Mouse (Mus musculus) adrenal gland, postnatal 25 days (tissue): Measurements from ENCODE around the gene Gm26920. TPM values are rescaled to one million over a fixed set of nuclear protein-coding genes. Genes with fewer than 3 reads are reported as not detected.
A peak's percentile ranks its signal among the peaks of the same experiment; 100 is the strongest.
"Not testable (repeated sequence)": the region's sequence is repeated elsewhere in the genome, so short reads cannot be mapped to it uniquely, and the experiment has no call there.

ENCODE experiments used
- DNase-seq: peaks from one replicate; pipeline ENCODE4 v3.0.0; 2021; ENCODE audit warnings: mixed read lengths
- long read RNA-seq: library from polyadenylated mRNA; stranded (forward); transcript quantifications from one replicate; pipeline ENCODE4 v2.0.0, GENCODE M21; 2021
- total RNA-seq: library from RNA; stranded (reverse); gene quantifications from 2 replicates; pipeline ENCODE4 v1.2.3, GENCODE M21; 2021

Gene Gm26920
- not detected in 2 replicates for total RNA-seq
- long read RNA-seq: 0 reads

GRCm38 (mm10) chr7:30090092-30090969 lies at the start of gene Gm26920, which contains the start of gene Zfp566:
Gm26920 (minus strand) TSS chr7:30090410.
Zfp566 (minus strand) TSS chr7:30090527.
- peak; percentile 94 for DNase-seq

- no peak for DNase-seq
Observed at GRCm38 (mm10) chr7:30136826-30137225, 46.6 kb upstream of the Gm26920 start.

GRCm38 (mm10) chr7:30132396-30132795 lies 42.2 kb upstream of the Gm26920 start:
- DNase-seq: no peak

- no peak for DNase-seq
Observed at GRCm38 (mm10) chr7:30129900-30130299, 39.7 kb upstream of the Gm26920 start.

GRCm38 (mm10) chr7:30122188-30122530 lies 31.9 kb upstream of the Gm26920 start:
- DNase-seq: peak; percentile 4

- DNase-seq: peak; percentile 95
Observed at GRCm38 (mm10) chr7:30121308-30122187, 31.3 kb upstream of the Gm26920 start, which contains the start of gene Zfp382. Zfp382 (plus strand) TSS chr7:30121942.

GRCm38 (mm10) chr7:30117935-30118334 lies 27.7 kb upstream of the Gm26920 start:
- DNase-seq: not testable (repeated sequence)

- DNase-seq: no peak
Observed at GRCm38 (mm10) chr7:30116076-30116475, 25.9 kb upstream of the Gm26920 start.

GRCm38 (mm10) chr7:30099297-30099696 lies 9.1 kb upstream of the Gm26920 start:
- no peak for DNase-seq

- no peak for DNase-seq
Observed at GRCm38 (mm10) chr7:30095551-30096125, 5.4 kb upstream of the Gm26920 start.

GRCm38 (mm10) chr7:30094646-30095429 lies 4.6 kb upstream of the Gm26920 start, which contains the start of gene Zfp260:
Zfp260 (plus strand) TSS chr7:30094777.
- DNase-seq: peak; percentile 87

GRCm38 (mm10) chr7:30093918-30094415 lies 3.8 kb upstream of the Gm26920 start:
- no peak for DNase-seq

- DNase-seq: no peak
Observed at GRCm38 (mm10) chr7:30092666-30093065, 2.5 kb upstream of the Gm26920 start.

- no peak for DNase-seq
Observed at GRCm38 (mm10) chr7:30090970-30091585, 868 bp upstream of the Gm26920 start.

GRCm38 (mm10) chr7:30089405-30089804 lies 805 bp downstream of the Gm26920 start:
- DNase-seq: no peak

- no peak for DNase-seq
Observed at GRCm38 (mm10) chr7:30086524-30086923, 3.7 kb downstream of the Gm26920 start.

GRCm38 (mm10) chr7:30072146-30073028 lies 17.8 kb downstream of the Gm26920 start, which contains the start of gene Zfp82:
Zfp82 (minus strand) TSS chr7:30072900.
- DNase-seq: peak; percentile 86

- no peak for DNase-seq
Observed at GRCm38 (mm10) chr7:30064622-30065021, 25.6 kb downstream of the Gm26920 start.

GRCm38 (mm10) chr7:30062478-30062877 lies 27.7 kb downstream of the Gm26920 start:
- DNase-seq: no peak

GRCm38 (mm10) chr7:30060341-30060740 lies 29.9 kb downstream of the Gm26920 start:
- no peak for DNase-seq
